Mouse (Mus musculus): Measurements from ENCODE around the gene Manf.

GRCm38 (mm10) chr9:106856664-106857063 lies 35.1 kb downstream of the Manf start:
- TF ChIP-seq POLR2A (IDR thresholded peaks at IDR 0.05; ENCODE audit: extremely low read depth, insufficient read depth, low read length) (no peak), CTCF (IDR thresholded peaks at IDR 0.05; ENCODE audit: extremely low read depth, insufficient read depth, low read length) (no peak)

Data from cortical plate, adult 2 months (tissue).